Mouse (Mus musculus) left cerebral cortex, adult 2 months (tissue): ENCODE results near the gene E4f1. TPM values are rescaled to one million over a fixed set of nuclear protein-coding genes. Genes with fewer than 3 reads are reported as not detected.
"Not testable (repeated sequence)": the region's sequence is repeated elsewhere in the genome, so short reads cannot be mapped to it uniquely, and the experiment has no call there.

Experiments used
- DNase-seq, 2 experiments: peaks; one replicate each; pipeline ENCODE4 v3.0.0; 2021 to 2022; ENCODE audit warnings: low spot score in 2 of 2, mixed read lengths in 1 of 2; ENCODE audit errors: extremely low spot score in 1 of 2
- H3K27ac ChIP-seq: fragments of 200-600 bp; 2 replicates; pipeline ENCODE4 v1.8.1; 2022
- H3K4me3 ChIP-seq: fragments of 200-600 bp; 2 replicates; pipeline ENCODE4 v1.8.1; 2022
- CTCF ChIP-seq: fragments of 200-600 bp; IDR thresholded peaks from 2 replicates; pipeline ENCODE4 v1.8.1; 2022; ENCODE audit warnings: antibody characterized with exemption, mild to moderate bottlenecking, moderate library complexity
- intact Hi-C: fragments of 180-260 bp; cut with DNase I; formaldehyde crosslinking; loops from one replicate; pipeline ENCODE4 v1.15.1; 2025
- total RNA-seq, 2 experiments: library from RNA; stranded (reverse); gene quantifications; 2 replicates each; pipeline ENCODE4 v1.2.3; 2021

Gene E4f1
- total RNA-seq, 2 experiments from 2014 or later, result 37.7 to 41.7 TPM

GRCm38 (mm10) chr17:24470701-24471527 lies 801 bp upstream of the E4f1 start:
- intact Hi-C loops, result no loop called here
- peak overlapping the region; percentile 81 for H3K4me3 ChIP-seq
- peak; percentile 50 to 59 for DNase-seq
- TF ChIP-seq CTCF, result no peak
- H3K27ac ChIP-seq, result peak overlapping the region; percentile 92

GRCm38 (mm10) chr17:24469336-24469909 lies 690 bp downstream of the E4f1 start:
- intact Hi-C loops, result no loop called here
- no peak for DNase-seq
- Histone ChIP-seq H3K27ac (peak overlapping the region; percentile 92), H3K4me3 (peak overlapping the region; percentile 81)
- no peak for TF ChIP-seq CTCF

GRCm38 (mm10) chr17:24468636-24469246 lies 1.4 kb downstream of the E4f1 start:
- no peak for TF ChIP-seq CTCF
- intact Hi-C loops, result no loop called here

GRCm38 (mm10) chr17:24463374-24464133 lies 6.6 kb downstream of the E4f1 start:
- intact Hi-C loops, result no loop called here
- TF ChIP-seq CTCF, result peak; percentile 19
- no peak for DNase-seq
- H3K27ac ChIP-seq, result no peak overlapping the region
- no peak overlapping the region for H3K4me3 ChIP-seq

More at GRCm38 (mm10) chr17:24468636-24469246, 1.4 kb downstream of the E4f1 start:
- DNase-seq, result no peak
- H3K27ac ChIP-seq, result no peak overlapping the region
- no peak overlapping the region for H3K4me3 ChIP-seq

GRCm38 (mm10) chr17:24462932-24463331 lies 7.2 kb downstream of the E4f1 start:
- H3K4me3 ChIP-seq, result no peak overlapping the region
- no peak overlapping the region for H3K27ac ChIP-seq
- intact Hi-C loops, result no loop called here
- DNase-seq, result no peak
- TF ChIP-seq CTCF, result no peak

- no peak overlapping the region for H3K4me3 ChIP-seq
- no peak overlapping the region for H3K27ac ChIP-seq
- no peak for DNase-seq
- intact Hi-C loops, result no loop called here
- TF ChIP-seq CTCF, result peak; percentile 47
Observed at GRCm38 (mm10) chr17:24461580-24461979, 8.5 kb downstream of the E4f1 start.

- H3K27ac ChIP-seq, intact Hi-C loops, DNase-seq: not testable (repeated sequence)
- peak overlapping the region; percentile 71 for H3K4me3 ChIP-seq
Observed at GRCm38 (mm10) chr17:24455523-24456206, 14.4 kb downstream of the E4f1 start.

- TF ChIP-seq CTCF, result no peak
- Histone ChIP-seq H3K4me3 (peak overlapping the region; percentile 71), H3K27ac (peak overlapping the region; percentile 97)
- intact Hi-C loops, result no loop called here
- DNase-seq, result peak; percentile 98 to 99
Observed at GRCm38 (mm10) chr17:24454756-24455522, 15.2 kb downstream of the E4f1 start.

- intact Hi-C loops, result no loop called here
- Histone ChIP-seq H3K27ac (peak overlapping the region; percentile 97), H3K4me3 (peak overlapping the region; percentile 71)
- no peak for TF ChIP-seq CTCF
- no peak for DNase-seq
Observed at GRCm38 (mm10) chr17:24454218-24454755, 15.8 kb downstream of the E4f1 start.

- no peak overlapping the region for H3K4me3 ChIP-seq
- no peak overlapping the region for H3K27ac ChIP-seq
- intact Hi-C loops, result no loop called here
- TF ChIP-seq CTCF, result no peak
- no peak for DNase-seq
Observed at GRCm38 (mm10) chr17:24453372-24453771, 16.7 kb downstream of the E4f1 start.
